Mouse (Mus musculus) heart, postnatal 0 days (tissue): ENCODE data around the gene Vegfa. TPM values are rescaled to one million over a fixed set of nuclear protein-coding genes. Genes with fewer than 3 reads are reported as not detected.

Source experiments
- ATAC-seq: fragments of 200-750 bp; cut with Nextera tagmentation; 2 replicates; pipeline ENCODE4 v1.8.0; 2017; ENCODE audit warnings: low read depth, moderate number of reproducible peaks, moderate library complexity; ENCODE audit not compliant: insufficient read depth
- DNase-seq: peaks from one replicate; pipeline ENCODE4 v3.0.0-alpha.2; 2016; ENCODE audit warnings: low spot score
- H3K27ac ChIP-seq: fragments of 300-500 bp; sonication (generic); 2 replicates; pipeline ENCODE4 v1.5.1; 2014; ENCODE audit warnings: low read depth, mild to moderate bottlenecking
- H3K27me3 ChIP-seq: fragments of 300-500 bp; sonication (generic); 2 replicates; pipeline ENCODE4 v1.6.1; 2014; ENCODE audit warnings: low read length, mixed read lengths; ENCODE audit not compliant: control insufficient read depth, insufficient read depth
- H3K36me3 ChIP-seq: fragments of 300-500 bp; sonication (generic); replicated peaks from 2 replicates; pipeline ENCODE4 v1.6.1; 2014; ENCODE audit warnings: low read length, mixed read lengths; ENCODE audit not compliant: control insufficient read depth, insufficient read depth
- H3K4me1 ChIP-seq: fragments of 300-500 bp; sonication (generic); 2 replicates; pipeline ENCODE4 v1.6.1; 2014; ENCODE audit warnings: antibody characterized with exemption; ENCODE audit not compliant: control insufficient read depth, insufficient read depth
- H3K4me2 ChIP-seq: fragments of 300-500 bp; sonication (generic); 2 replicates; pipeline ENCODE4 v1.6.1; 2014; ENCODE audit warnings: low read depth, mild to moderate bottlenecking, low read length, moderate library complexity
- H3K4me3 ChIP-seq: fragments of 300-500 bp; sonication (generic); 2 replicates; pipeline ENCODE4 v1.5.1; 2014; ENCODE audit warnings: low read depth, low read length
- H3K9ac ChIP-seq: fragments of 300-500 bp; sonication (generic); replicated peaks from 2 replicates; pipeline ENCODE4 v1.6.1; 2014; ENCODE audit warnings: low read depth, low read length, mixed read lengths
- H3K9me3 ChIP-seq: fragments of 300-500 bp; sonication (generic); replicated peaks from 2 replicates; pipeline ENCODE4 v1.6.1; 2016; ENCODE audit warnings: low read length; ENCODE audit not compliant: control insufficient read depth
- CTCF ChIP-seq: IDR thresholded peaks from 2 replicates; pipeline ENCODE4 v1.5.1; 2016; ENCODE audit warnings: antibody characterized with exemption, control low read depth, low read depth
- EP300 ChIP-seq: IDR thresholded peaks from 2 replicates; pipeline ENCODE4 v1.6.1; 2016; ENCODE audit warnings: antibody characterized with exemption, low read depth
- WGBS: fragments of 180-500 bp; shearing (Covaris S2); extraction: QIAGEN DNeasy Blood & Tissue Kit; methylation state at CpG from one replicate; pipeline ENCODE4 v1.1.7; 2014; 5-methylcytosine and 5-hydroxymethylcytosine counted together
- polyA plus RNA-seq: library from polyadenylated mRNA; unstranded; fragments of >200 nt; fragmentation: Nextera tagmentation; extraction: Ambion mirVana; gene quantifications from 2 replicates; pipeline ENCODE4 v1.2.1, GENCODE M21; 2015
- total RNA-seq: library from RNA; depleted of rRNA; stranded (reverse); fragments of >200 nt; gene quantifications from 2 replicates; pipeline ENCODE4 v1.2.3, GENCODE M21; 2014; ENCODE audit warnings: low replicate concordance

Gene Vegfa
- total and polyA plus RNA-seq, 2 experiments from 2014 or later, result 5.2 to 224 TPM

DNA sequence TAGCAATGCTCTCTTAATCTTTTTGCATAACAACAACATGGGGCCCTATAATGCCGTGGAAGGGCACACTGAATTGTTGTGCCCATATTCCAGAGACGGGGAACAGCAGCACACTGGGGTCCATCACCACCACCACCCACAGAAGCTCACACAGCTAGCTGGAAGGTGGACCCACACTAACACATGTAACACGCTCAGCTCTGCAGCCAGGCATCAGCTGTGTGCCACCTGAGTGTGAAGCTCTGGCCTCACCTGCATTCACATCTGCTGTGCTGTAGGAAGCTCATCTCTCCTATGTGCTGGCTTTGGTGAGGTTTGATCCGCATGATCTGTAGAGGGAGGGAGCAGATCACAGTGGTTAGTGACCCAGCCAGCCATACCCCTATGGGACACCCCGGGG, 8.0 kb downstream of the Vegfa start:
- Histone ChIP-seq H3K4me3 (no peak overlapping the region), H3K9me3 (no peaks in the 10 kb centered on the region), H3K9ac (no peak overlapping the region), H3K4me2 (no peak overlapping the region), H3K27me3 (no peaks in the 10 kb centered on the region), H3K36me3 (peaks cover 69% of the 10 kb centered on the region), H3K4me1 (peaks cover 31% of the 10 kb centered on the region), H3K27ac (no peak overlapping the region)
- ATAC-seq, result no peak
- TF ChIP-seq CTCF (no peak), EP300 (no peak)
- 87% methylated on average over 5 of the region's 5 CpGs for WGBS
- no peak for DNase-seq

DNA sequence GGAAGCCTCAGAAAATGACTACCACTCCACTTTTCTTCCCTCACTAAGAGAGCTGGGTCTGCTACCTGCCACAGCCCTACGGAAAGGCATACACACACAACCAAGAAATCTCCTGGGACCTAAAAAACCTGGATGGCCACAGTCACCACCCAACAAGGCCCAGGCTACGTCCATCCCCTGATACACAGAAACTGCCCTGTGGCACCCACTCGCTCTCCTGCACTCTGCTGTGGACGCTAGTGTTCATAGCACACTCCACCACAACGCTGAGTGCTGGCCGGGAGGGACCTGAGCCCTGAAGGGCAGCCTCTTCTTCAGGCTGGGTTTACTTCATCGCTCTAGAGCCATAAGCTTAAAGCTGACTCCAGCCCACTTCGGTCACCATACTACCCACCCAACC, 8.6 kb downstream of the Vegfa start:
- H3K4me3 ChIP-seq, result no peak overlapping the region
- no peaks in the 10 kb centered on the region for H3K27me3 ChIP-seq
- peaks cover 27% of the 10 kb centered on the region for H3K4me1 ChIP-seq
- no peak for DNase-seq
- H3K9me3 ChIP-seq, result no peaks in the 10 kb centered on the region
- 92% methylated on average over 8 of the region's 8 CpGs for WGBS
- H3K27ac ChIP-seq, result no peak overlapping the region
- ATAC-seq, result no peak
- H3K36me3 ChIP-seq, result peaks cover 75% of the 10 kb centered on the region
- H3K9ac ChIP-seq, result no peak overlapping the region
- no peak overlapping the region for H3K4me2 ChIP-seq
- no peak for TF ChIP-seq EP300
- TF ChIP-seq CTCF, result no peak

DNA sequence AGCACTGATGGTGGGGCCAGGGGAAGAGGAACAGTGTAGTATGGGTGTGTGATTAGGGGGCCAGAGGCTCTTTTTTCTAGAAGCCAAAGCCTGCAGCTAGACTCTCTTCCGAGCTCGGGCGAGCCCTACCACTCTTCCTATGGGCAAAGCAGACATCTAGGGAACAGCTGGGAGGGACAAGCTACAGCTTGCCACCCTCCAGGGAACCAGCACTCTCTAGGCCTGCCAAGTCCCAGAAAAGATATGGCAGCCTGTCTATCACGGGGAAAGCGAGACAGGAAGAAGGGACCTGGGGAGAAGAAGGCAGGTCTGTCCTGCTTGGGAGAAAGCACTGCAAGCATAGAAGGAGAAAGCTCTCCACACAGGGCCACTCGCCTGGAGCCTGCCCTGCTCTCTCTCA, 9.2 kb downstream of the Vegfa start:
- peaks cover 23% of the 10 kb centered on the region for H3K4me1 ChIP-seq
- DNase-seq, result no peak
- TF ChIP-seq EP300 (no peak), CTCF (no peak)
- H3K4me3 ChIP-seq, result no peak overlapping the region
- no peak overlapping the region for H3K4me2 ChIP-seq
- peaks cover 80% of the 10 kb centered on the region for H3K36me3 ChIP-seq
- no peaks in the 10 kb centered on the region for H3K27me3 ChIP-seq
- 54% methylated on average over 6 of the region's 6 CpGs for WGBS
- no peak overlapping the region for H3K9ac ChIP-seq
- no peaks in the 10 kb centered on the region for H3K9me3 ChIP-seq
- peak overlapping the region; percentile 16; the same call in 1 of the 2 replicates for H3K27ac ChIP-seq
- no peak for ATAC-seq

DNA sequence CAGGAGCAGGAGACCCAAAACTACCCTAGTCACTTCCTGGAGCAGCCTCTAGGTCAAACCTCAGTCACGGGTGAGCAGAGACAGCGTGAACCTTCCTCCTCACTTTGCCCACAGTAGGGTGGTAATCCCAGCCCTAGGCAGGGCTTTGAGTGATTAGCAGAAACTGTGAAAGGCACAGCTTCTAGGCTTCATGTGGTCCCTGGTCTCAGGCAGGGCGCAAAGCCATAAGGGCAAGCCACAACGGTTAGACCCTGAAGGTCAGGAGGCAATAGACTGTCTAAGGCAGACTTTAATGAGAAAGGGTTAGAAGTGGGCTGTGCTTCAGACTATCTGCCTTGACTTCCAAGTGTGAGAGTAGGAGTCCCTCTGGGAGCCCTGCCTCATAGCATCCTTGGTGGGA, 9.7 kb downstream of the Vegfa start:
- DNase-seq, result no peak
- ATAC-seq, result no peak
- WGBS, result 77% methylated on average over 4 of the region's 4 CpGs
- Histone ChIP-seq H3K4me1 (peaks cover 19% of the 10 kb centered on the region), H3K27me3 (no peaks in the 10 kb centered on the region), H3K27ac (0 out of 2 replicates have a peak overlapping the region, but pooled peaks have one; percentile 16), H3K4me3 (no peak overlapping the region), H3K9ac (no peak overlapping the region), H3K9me3 (no peaks in the 10 kb centered on the region), H3K4me2 (no peak overlapping the region), H3K36me3 (peaks cover 85% of the 10 kb centered on the region)
- TF ChIP-seq CTCF (no peak), EP300 (no peak)

DNA sequence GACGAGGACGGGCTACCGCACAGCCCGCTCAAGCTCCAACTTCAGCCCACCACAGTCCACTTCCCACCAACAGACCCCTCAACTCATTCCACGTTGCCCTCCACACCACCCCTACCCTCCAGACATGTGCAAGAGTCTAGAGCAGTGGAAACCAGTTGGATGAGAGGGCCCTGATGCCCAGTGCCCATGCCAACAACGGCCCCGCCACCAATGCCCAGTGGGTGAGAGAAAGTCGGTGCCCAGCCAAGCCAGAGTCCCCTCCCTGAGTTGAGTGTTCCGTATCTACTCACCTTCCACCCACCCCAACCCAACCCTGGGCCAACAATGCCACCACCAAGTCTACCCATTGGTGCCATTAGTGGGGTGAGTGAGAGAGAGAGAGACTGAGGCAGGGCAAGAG, 10.4 kb downstream of the Vegfa start:
- H3K27me3 ChIP-seq, result no peaks in the 10 kb centered on the region
- no peak for ATAC-seq
- no peaks in the 10 kb centered on the region for H3K9me3 ChIP-seq
- no peak overlapping the region for H3K27ac ChIP-seq
- no peak overlapping the region for H3K4me2 ChIP-seq
- 93% methylated on average over 9 of the region's 9 CpGs for WGBS
- no peak for TF ChIP-seq CTCF
- no peak overlapping the region for H3K9ac ChIP-seq
- peaks cover 13% of the 10 kb centered on the region for H3K4me1 ChIP-seq
- H3K4me3 ChIP-seq, result no peak overlapping the region
- H3K36me3 ChIP-seq, result peaks cover 88% of the 10 kb centered on the region
- no peak for DNase-seq

DNA sequence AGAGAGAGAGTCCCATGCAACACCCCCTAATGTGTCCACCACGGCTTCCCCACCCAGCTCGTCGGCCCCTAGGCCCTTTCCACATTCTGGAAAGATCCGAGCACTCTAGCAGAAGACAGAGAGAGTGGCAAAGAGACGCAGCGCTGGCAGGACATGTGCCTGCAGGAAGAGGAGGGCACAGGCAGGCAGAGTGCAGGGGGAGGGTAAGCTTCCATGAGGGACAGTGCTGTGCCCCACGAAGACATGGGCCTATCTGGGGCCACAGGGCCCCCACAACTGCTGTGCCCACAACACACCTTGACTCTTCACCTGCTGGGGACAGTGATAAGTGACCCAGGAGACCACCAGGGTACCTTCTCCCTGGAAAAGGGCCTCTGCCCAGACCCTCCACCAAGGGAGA, 11.0 kb downstream of the Vegfa start:
- Histone ChIP-seq H3K4me2 (no peak overlapping the region), H3K36me3 (peaks cover 93% of the 10 kb centered on the region), H3K4me1 (peaks cover 7% of the 10 kb centered on the region; the same call in 1 of the 2 replicates), H3K27me3 (no peaks in the 10 kb centered on the region), H3K9ac (no peak overlapping the region), H3K27ac (0 out of 2 replicates have a peak overlapping the region, but pooled peaks have one; percentile 4), H3K9me3 (no peaks in the 10 kb centered on the region), H3K4me3 (no peak overlapping the region)
- WGBS, result 92% methylated on average over 7 of the region's 7 CpGs
- DNase-seq (no peak), ATAC-seq (no peak)
- TF ChIP-seq CTCF, result no peak
- no peak for TF ChIP-seq EP300
